Mouse (Mus musculus) lung, embryonic 14.5 days (tissue): ENCODE results near the gene Fbxo7. TPM values are rescaled to one million over a fixed set of nuclear protein-coding genes. Genes with fewer than 3 reads are reported as not detected.

Source experiments
- ATAC-seq: fragments of 200-750 bp; cut with Nextera tagmentation; 2 replicates; pipeline ENCODE4 v1.8.0; 2017; ENCODE audit warnings: mild to moderate bottlenecking, moderate TSS enrichment, moderate library complexity; ENCODE audit not compliant: insufficient read depth
- DNase-seq: peaks from one replicate; pipeline ENCODE4 v3.0.0-alpha.2; 2015
- H3K27ac ChIP-seq: fragments of 300-500 bp; sonication (generic); 2 replicates; pipeline ENCODE4 v1.5.1; 2014; ENCODE audit warnings: low read depth, mild to moderate bottlenecking, moderate library complexity
- H3K27me3 ChIP-seq: fragments of 300-500 bp; sonication (generic); 2 replicates; pipeline ENCODE4 v1.6.1; 2014; ENCODE audit warnings: low read length, control low read depth; ENCODE audit not compliant: insufficient read depth
- H3K36me3 ChIP-seq: fragments of 300-500 bp; sonication (generic); 2 replicates; pipeline ENCODE4 v1.6.1; 2014; ENCODE audit warnings: control low read depth; ENCODE audit not compliant: insufficient read depth
- H3K4me1 ChIP-seq: fragments of 300-500 bp; sonication (generic); 2 replicates; pipeline ENCODE4 v1.6.1; 2014; ENCODE audit warnings: antibody characterized with exemption, control low read depth; ENCODE audit not compliant: insufficient read depth
- H3K4me2 ChIP-seq: fragments of 300-500 bp; sonication (generic); 2 replicates; pipeline ENCODE4 v1.6.1; 2014; ENCODE audit warnings: mild to moderate bottlenecking
- H3K4me3 ChIP-seq: fragments of 300-500 bp; sonication (generic); 2 replicates; pipeline ENCODE4 v1.5.1; 2014; ENCODE audit warnings: low read depth, low read length
- H3K9ac ChIP-seq: fragments of 300-500 bp; sonication (generic); 2 replicates; pipeline ENCODE4 v1.6.1; 2014
- H3K9me3 ChIP-seq: fragments of 300-500 bp; sonication (generic); 2 replicates; pipeline ENCODE4 v1.6.1; 2016; ENCODE audit warnings: low read depth, low read length, control low read depth
- CTCF ChIP-seq: IDR thresholded peaks from 2 replicates; pipeline ENCODE4 v1.5.1; 2016; ENCODE audit warnings: antibody characterized with exemption, low read depth
- WGBS: fragments of 180-500 bp; shearing (Covaris S2); extraction: QIAGEN DNeasy Blood & Tissue Kit; methylation state at CpG from one replicate; pipeline ENCODE4 v1.1.7; 2014; 5-methylcytosine and 5-hydroxymethylcytosine counted together
- polyA plus RNA-seq: library from polyadenylated mRNA; unstranded; fragments of >200 nt; fragmentation: Nextera tagmentation; extraction: Ambion mirVana; gene quantifications from 2 replicates; pipeline ENCODE4 v1.2.1, GENCODE M21; 2014

The Fbxo7 gene
- polyA plus RNA-seq, 1 experiment from 2014 or later: 21.3 TPM

DNA sequence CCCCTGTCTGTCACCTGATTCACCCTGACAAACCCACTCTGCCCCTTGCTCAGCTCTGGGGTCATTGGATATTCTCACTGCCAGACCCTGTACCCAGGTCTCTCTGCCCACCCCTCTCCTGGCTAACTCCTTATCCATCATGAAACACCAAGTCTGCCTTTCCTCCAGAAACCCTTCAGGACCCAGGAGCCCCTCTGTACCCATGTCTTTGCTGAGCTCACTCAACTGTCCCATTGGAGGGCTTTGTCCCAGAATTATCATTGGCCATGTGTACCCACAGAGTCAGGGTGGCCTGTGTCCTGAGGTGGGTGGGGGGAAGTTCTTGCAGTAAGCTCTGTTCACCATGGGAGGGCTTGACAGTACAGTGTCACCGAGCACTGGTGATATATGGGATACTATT, 43.9 kb downstream of the Fbxo7 start:
- Histone ChIP-seq H3K27ac (no peak overlapping the region), H3K9me3 (no peaks in the 10 kb centered on the region), H3K4me2 (no peak overlapping the region), H3K27me3 (no peaks in the 10 kb centered on the region), H3K4me1 (no peaks in the 10 kb centered on the region), H3K4me3 (no peak overlapping the region), H3K36me3 (no peaks in the 10 kb centered on the region), H3K9ac (no peak overlapping the region)
- DNase-seq: no peak
- 72% methylated on average over 1 of the region's 1 CpGs for WGBS
- TF ChIP-seq CTCF: no peak; the same call in 1 of the 2 replicates
- no peak for ATAC-seq

DNA sequence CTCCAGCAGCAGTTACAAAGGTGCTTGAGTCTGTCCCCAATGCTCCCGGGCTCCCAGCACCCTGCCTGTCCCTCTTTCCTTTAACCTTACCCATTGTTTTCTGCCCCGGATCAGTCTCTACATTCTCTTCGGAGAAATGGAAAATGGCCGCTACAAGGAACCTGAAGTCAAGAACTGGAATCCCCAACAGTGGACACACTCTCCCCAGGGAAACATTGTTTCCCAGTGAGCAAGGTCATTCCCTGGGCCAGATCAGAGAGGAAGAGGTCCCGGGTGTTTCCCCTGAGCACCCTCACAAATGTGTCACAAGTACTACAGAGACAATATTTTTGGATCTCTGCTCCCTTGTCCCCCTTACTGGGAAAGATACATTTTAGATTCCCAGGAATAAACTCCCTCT, 44.9 kb downstream of the Fbxo7 start:
- no peak overlapping the region for H3K4me2 ChIP-seq
- H3K27ac ChIP-seq: no peak overlapping the region
- no peak overlapping the region for H3K4me3 ChIP-seq
- ATAC-seq (no peak), DNase-seq (no peak)
- H3K4me1 ChIP-seq: no peaks in the 10 kb centered on the region
- WGBS: 70% methylated on average over 5 of the region's 5 CpGs
- no peaks in the 10 kb centered on the region for H3K27me3 ChIP-seq
- H3K36me3 ChIP-seq: no peaks in the 10 kb centered on the region
- TF ChIP-seq CTCF: no peak
- H3K9ac ChIP-seq: no peak overlapping the region
- H3K9me3 ChIP-seq: no peaks in the 10 kb centered on the region

DNA sequence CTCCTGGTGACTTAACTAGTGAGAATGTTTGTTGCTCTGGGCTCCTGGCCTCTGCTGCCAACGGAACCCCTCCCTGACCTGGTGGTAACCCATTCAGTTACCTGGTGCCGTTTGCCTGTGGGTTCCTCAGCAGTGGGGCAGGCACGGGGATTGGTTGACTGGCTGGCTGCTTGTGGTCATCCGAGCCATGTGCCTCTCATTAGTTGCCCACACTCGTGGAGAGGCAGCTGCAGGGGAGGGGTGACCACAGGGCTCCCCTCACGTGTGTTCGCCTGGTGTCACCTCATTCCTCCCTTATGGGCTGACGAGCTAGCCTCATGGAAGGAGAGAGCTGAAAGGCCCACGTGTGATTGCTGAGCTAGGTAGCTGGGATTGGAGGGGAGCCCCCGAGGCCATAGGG, 46.1 kb downstream of the Fbxo7 start:
- ATAC-seq (no peak), DNase-seq (no peak)
- WGBS: 62% methylated on average over 10 of the region's 10 CpGs
- no peaks in the 10 kb centered on the region for H3K4me1 ChIP-seq
- H3K27me3 ChIP-seq: no peaks in the 10 kb centered on the region
- no peak overlapping the region for H3K9ac ChIP-seq
- H3K36me3 ChIP-seq: no peaks in the 10 kb centered on the region
- H3K9me3 ChIP-seq: no peaks in the 10 kb centered on the region
- no peak overlapping the region for H3K4me2 ChIP-seq
- H3K4me3 ChIP-seq: no peak overlapping the region
- TF ChIP-seq CTCF: no peak
- H3K27ac ChIP-seq: no peak overlapping the region

DNA sequence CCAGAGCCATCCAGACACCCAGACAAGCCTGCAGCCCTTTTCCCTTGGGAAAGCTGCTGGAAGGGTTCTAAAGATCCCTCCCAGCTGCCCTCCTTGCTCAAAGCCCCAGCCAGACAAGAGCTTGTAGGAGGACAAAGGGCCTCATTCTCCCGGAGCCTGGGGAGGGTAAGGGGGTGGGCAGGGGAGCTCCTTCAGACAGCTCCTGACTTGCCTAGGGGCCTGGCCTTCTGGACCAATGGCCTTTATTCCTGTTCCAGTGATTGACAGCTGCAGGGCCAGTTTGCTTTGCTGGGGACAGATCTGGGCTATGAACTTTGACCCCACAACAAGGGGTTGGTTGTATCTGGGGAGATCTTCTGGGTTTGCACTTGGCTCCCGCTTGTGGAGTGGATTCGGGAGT, 47.6 kb downstream of the Fbxo7 start:
- no peak for TF ChIP-seq CTCF
- no peak overlapping the region for H3K4me2 ChIP-seq
- H3K9me3 ChIP-seq: peaks cover 2% of the 10 kb centered on the region; the same call in 1 of the 2 replicates
- DNase-seq: peak; percentile 16
- no peak for ATAC-seq
- no peaks in the 10 kb centered on the region for H3K27me3 ChIP-seq
- no peak overlapping the region for H3K27ac ChIP-seq
- 39% methylated on average over 3 of the region's 3 CpGs for WGBS
- H3K36me3 ChIP-seq: no peaks in the 10 kb centered on the region
- no peaks in the 10 kb centered on the region for H3K4me1 ChIP-seq
- no peak overlapping the region for H3K4me3 ChIP-seq
- H3K9ac ChIP-seq: no peak overlapping the region

DNA sequence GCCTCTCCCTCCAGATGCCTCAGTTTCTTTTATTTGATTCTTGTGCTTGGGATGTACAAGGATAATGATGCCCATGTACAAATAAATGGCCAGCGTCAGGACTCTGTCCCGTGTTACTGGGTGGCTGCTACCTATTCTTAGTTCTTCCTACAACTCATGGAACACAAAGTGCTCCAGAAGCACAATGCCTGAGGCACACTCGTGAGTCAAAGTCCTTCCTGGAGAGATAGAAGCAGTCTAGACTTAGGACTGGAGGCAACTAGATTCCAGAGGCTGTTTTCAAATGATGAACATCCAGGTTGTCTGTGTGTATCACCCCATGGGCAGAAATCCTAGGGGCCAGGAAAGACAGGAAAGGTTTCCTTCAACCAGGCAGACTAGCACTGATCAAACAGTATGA, 49.0 kb downstream of the Fbxo7 start:
- Histone ChIP-seq H3K27me3 (no peaks in the 10 kb centered on the region), H3K27ac (no peak overlapping the region), H3K9ac (no peak overlapping the region), H3K4me3 (no peak overlapping the region), H3K4me1 (no peaks in the 10 kb centered on the region), H3K9me3 (peaks cover 2% of the 10 kb centered on the region; the same call in 1 of the 2 replicates), H3K36me3 (no peaks in the 10 kb centered on the region), H3K4me2 (no peak overlapping the region)
- TF ChIP-seq CTCF: no peak
- ATAC-seq (no peak), DNase-seq (no peak)
- 74% methylated on average over 3 of the region's 3 CpGs for WGBS

DNA sequence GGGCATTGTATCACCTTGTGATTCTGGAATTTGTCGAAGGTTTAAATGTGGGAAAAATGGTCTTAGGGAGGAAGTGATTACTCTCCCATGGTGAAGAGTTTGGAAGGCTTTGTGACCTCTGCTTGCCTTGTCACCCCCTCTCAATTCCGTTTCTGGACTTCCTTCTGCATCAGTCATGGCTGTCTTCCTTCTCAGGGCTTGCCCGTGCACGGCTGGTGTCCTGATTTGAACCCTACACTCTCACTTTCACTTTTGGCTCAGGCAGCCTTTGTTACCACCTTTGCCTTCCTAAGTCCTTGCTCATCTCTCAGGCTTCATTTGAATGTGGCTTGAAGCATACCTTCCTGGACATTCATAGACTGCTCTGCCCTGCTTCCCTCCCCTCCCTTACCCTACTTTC, 52.4 kb downstream of the Fbxo7 start:
- 70% methylated on average over 4 of the region's 4 CpGs for WGBS
- no peak overlapping the region for H3K4me3 ChIP-seq
- ATAC-seq (no peak), DNase-seq (no peak)
- H3K27me3 ChIP-seq: no peaks in the 10 kb centered on the region
- no peak overlapping the region for H3K4me2 ChIP-seq
- no peak overlapping the region for H3K27ac ChIP-seq
- H3K36me3 ChIP-seq: no peaks in the 10 kb centered on the region
- no peak for TF ChIP-seq CTCF
- H3K9me3 ChIP-seq: peaks cover 2% of the 10 kb centered on the region; the same call in 1 of the 2 replicates
- H3K9ac ChIP-seq: no peak overlapping the region
- no peaks in the 10 kb centered on the region for H3K4me1 ChIP-seq

DNA sequence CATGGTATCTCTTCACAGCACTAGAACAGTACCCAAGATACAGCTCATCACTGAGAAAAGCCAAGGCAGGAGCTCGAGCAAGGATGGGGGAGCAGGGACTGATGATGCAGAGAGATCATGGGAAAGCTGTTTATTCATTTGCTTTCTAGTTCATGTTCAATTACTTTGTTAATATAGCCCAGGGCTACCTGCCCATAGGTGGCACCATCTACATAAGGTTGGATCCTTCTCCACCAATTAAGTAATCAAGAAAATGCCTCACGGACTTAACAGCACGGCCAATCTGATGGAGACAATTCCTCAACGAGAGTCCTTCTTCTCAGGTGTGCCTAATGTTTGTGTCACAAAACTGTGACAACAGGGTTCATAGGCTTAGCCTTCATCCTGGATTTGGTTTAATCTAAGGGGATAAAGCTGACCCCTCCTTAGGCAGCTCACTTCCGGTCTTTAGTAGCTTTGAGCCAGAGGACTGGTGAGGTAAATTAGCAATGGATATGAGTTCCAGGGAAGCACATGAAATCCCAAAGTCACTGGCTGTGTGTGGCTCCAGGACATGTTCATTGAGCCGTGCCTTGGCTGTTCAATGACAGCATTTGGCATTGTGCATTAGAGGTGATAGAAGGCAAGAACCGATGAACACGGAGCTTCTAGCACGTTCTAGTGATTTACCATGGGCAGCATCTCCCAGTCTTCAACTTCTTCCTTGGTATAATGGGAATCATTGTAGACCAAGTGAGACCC, 53.4 kb downstream of the Fbxo7 start:
- no peaks in the 10 kb centered on the region for H3K4me1 ChIP-seq
- H3K4me2 ChIP-seq: no peak overlapping the region
- H3K36me3 ChIP-seq: no peaks in the 10 kb centered on the region
- peaks cover 2% of the 10 kb centered on the region; the same call in 1 of the 2 replicates for H3K9me3 ChIP-seq
- H3K27me3 ChIP-seq: no peaks in the 10 kb centered on the region
- no peak overlapping the region for H3K4me3 ChIP-seq
- peak; percentile 42 for DNase-seq
- TF ChIP-seq CTCF: peak; percentile 20; the same call in 1 of the 2 replicates
- no peak overlapping the region for H3K27ac ChIP-seq
- ATAC-seq: no peak
- 78% methylated on average over 9 of the region's 9 CpGs for WGBS
- H3K9ac ChIP-seq: no peak overlapping the region
